Mouse (Mus musculus): Measurements from ENCODE around the gene Hmgb3. TPM values are rescaled to one million over a fixed set of nuclear protein-coding genes. Genes with fewer than 3 reads are reported as not detected.

Gene Hmgb3
- polyA plus RNA-seq, 2 experiments = 167 to 181 TPM

- Histone ChIP-seq H3K4me3 (replicated peaks; ENCODE audit: low read length) (no peak overlapping the region), H3K36me3 (ENCODE audit: control insufficient read depth, insufficient read depth, low read length) (no peaks in the 10 kb centered on the region), H3K4me1 (ENCODE audit: control insufficient read depth, insufficient read depth, low read length) (no peaks in the 10 kb centered on the region), H3K27me3 (ENCODE audit: control insufficient read depth, insufficient read depth, low read length) (no peaks in the 10 kb centered on the region), H3K9ac (ENCODE audit: low read depth, low read length, severe bottlenecking) (no peak overlapping the region), H3K27ac (replicated peaks; ENCODE audit: low read depth, low read length) (no peak overlapping the region), H3K4me2 (replicated peaks; ENCODE audit: low read depth, low read length, severe bottlenecking) (no peak overlapping the region), H3K9me3 (ENCODE audit: control insufficient read depth, low read length) (no peaks in the 10 kb centered on the region)
- ATAC-seq (ENCODE audit: low FRiP score, low read depth) (no peak), DNase-seq (ENCODE audit: low spot score) (no peak)
- no peak for TF ChIP-seq POLR2A (IDR thresholded peaks at IDR 0.05; ENCODE audit: borderline replicate concordance, extremely low read depth, insufficient read depth, insufficient read length)
- whole genome bisulfite sequencing = 50% methylated on average over 2 of the region's 2 CpGs
Observed at GRCm38 (mm10) chrX:71575550-71575949, 19.8 kb downstream of the Hmgb3 start.

GRCm38 (mm10) chrX:71589181-71589580 lies 33.5 kb downstream of the Hmgb3 start:
- 79% methylated on average over 1 of the region's 1 CpGs for WGBS
- no peak for TF ChIP-seq POLR2A (IDR thresholded peaks at IDR 0.05; ENCODE audit: borderline replicate concordance, extremely low read depth, insufficient read depth, insufficient read length)

GRCm38 (mm10) chrX:71601052-71601611 lies 45.4 kb downstream of the Hmgb3 start:
- Histone ChIP-seq H3K9me3 (ENCODE audit: control insufficient read depth, low read length) (no peaks in the 10 kb centered on the region), H3K4me1 (ENCODE audit: control insufficient read depth, insufficient read depth, low read length) (no peaks in the 10 kb centered on the region), H3K4me2 (replicated peaks; ENCODE audit: low read depth, low read length, severe bottlenecking) (peak overlapping the region; percentile 50), H3K27ac (replicated peaks; ENCODE audit: low read depth, low read length) (no peak overlapping the region), H3K27me3 (ENCODE audit: control insufficient read depth, insufficient read depth, low read length) (no peaks in the 10 kb centered on the region; the same call in 1 of the 2 replicates), H3K4me3 (replicated peaks; ENCODE audit: low read length) (peak overlapping the region; percentile 24), H3K36me3 (ENCODE audit: control insufficient read depth, insufficient read depth, low read length) (no peaks in the 10 kb centered on the region), H3K9ac (ENCODE audit: low read depth, low read length, severe bottlenecking) (no peak overlapping the region)
- TF ChIP-seq POLR2A (IDR thresholded peaks at IDR 0.05; ENCODE audit: borderline replicate concordance, extremely low read depth, insufficient read depth, insufficient read length) = no peak
- WGBS = 22% methylated on average over 24 of the region's 25 CpGs
- ATAC-seq (ENCODE audit: low FRiP score, low read depth) (peak; percentile 77), DNase-seq (ENCODE audit: low spot score) (peak; percentile 29)

More at GRCm38 (mm10) chrX:71589181-71589580, 33.5 kb downstream of the Hmgb3 start:
- H3K27me3 ChIP-seq (ENCODE audit: control insufficient read depth, insufficient read depth, low read length) = no peaks in the 10 kb centered on the region
- H3K4me2 ChIP-seq (replicated peaks; ENCODE audit: low read depth, low read length, severe bottlenecking) = no peak overlapping the region
- H3K9me3 ChIP-seq (ENCODE audit: control insufficient read depth, low read length) = no peaks in the 10 kb centered on the region
- no peak overlapping the region for H3K27ac ChIP-seq (replicated peaks; ENCODE audit: low read depth, low read length)
- no peak overlapping the region for H3K4me3 ChIP-seq (replicated peaks; ENCODE audit: low read length)
- DNase-seq (ENCODE audit: low spot score) (no peak), ATAC-seq (ENCODE audit: low FRiP score, low read depth) (no peak)
- H3K4me1 ChIP-seq (ENCODE audit: control insufficient read depth, insufficient read depth, low read length) = no peaks in the 10 kb centered on the region
- no peaks in the 10 kb centered on the region for H3K36me3 ChIP-seq (ENCODE audit: control insufficient read depth, insufficient read depth, low read length)
- H3K9ac ChIP-seq (ENCODE audit: low read depth, low read length, severe bottlenecking) = no peak overlapping the region

Small RNA genes lying within 50 kb of the gene (microRNA-seq; reads per million reads assigned to microRNA genes)
- not detected for gene Gm23945

Other genes starting within 250 kb of the Hmgb3 start
- 14.9 and 15.0 TPM in 2 replicates for gene Mtmr1, start 191.2 kb upstream of the Hmgb3 start, polyA plus RNA-seq (2012; rRNA removed)
- gene Mtmr1, start 191.2 kb upstream of the Hmgb3 start, polyA plus RNA-seq (2014; fragmentation: Nextera tagmentation; extraction: Ambion mirVana) = 14.9 and 18.0 TPM in 2 replicates
- 27.5 and 30.6 TPM in 2 replicates for gene Cd99l2, start 63.1 kb upstream of the Hmgb3 start, polyA plus RNA-seq (2012; rRNA removed)
- 28.2 and 28.8 TPM in 2 replicates for gene Cd99l2, start 63.1 kb upstream of the Hmgb3 start, polyA plus RNA-seq (2014; fragmentation: Nextera tagmentation; extraction: Ambion mirVana)
- 3.4 and 3.8 TPM in 2 replicates for gene Gpr50, start 107.7 kb downstream of the Hmgb3 start, polyA plus RNA-seq (2012; rRNA removed)
- 2.0 and 3.3 TPM in 2 replicates for gene Gpr50, start 107.7 kb downstream of the Hmgb3 start, polyA plus RNA-seq (2014; fragmentation: Nextera tagmentation; extraction: Ambion mirVana)

Measured in limb, embryonic 14.5 days (tissue).